Mouse (Mus musculus) monocyte, adult 5-6 weeks (primary cell): ENCODE data around the gene Sphk1. TPM values are rescaled to one million over a fixed set of nuclear protein-coding genes. Genes with fewer than 3 reads are reported as not detected.

ENCODE experiments used
- ATAC-seq: fragments of 153-309, 156-312 bp; replicated peaks from 2 replicates; pipeline ENCODE4 v1.8.0; 2017; ENCODE audit warnings: mild to moderate bottlenecking; ENCODE audit not compliant: low TSS enrichment, insufficient number of reproducible peaks, severe bottlenecking, poor library complexity, low FRiP score
- total RNA-seq: library from RNA; stranded (forward); fragments of 200-1000, 200-491, 200-594 nt; gene quantifications from 3 replicates; pipeline ENCODE4 v1.2.3, GENCODE M21; 2017

Gene Sphk1
- total RNA-seq, 1 experiment from 2014 or later: not detected

DNA sequence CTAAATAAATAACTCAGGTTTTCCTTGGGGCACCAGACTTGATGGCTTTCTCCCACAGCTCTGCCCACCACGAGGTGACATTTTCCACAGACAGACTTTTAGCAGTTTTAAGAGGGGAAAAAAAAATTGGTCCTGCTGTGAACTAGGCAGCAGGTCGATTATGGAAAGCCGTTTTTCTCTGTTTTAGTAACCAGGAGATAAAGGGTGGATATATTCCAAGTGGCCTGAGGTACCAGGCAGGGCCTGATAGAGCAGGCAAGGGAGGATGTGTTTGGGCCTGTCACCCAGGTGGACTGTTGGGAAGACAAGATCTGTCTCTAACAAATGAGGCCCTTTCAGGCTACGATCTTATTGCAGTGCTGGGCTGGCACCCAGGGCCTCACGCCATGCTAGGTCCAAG, 25.2 kb upstream of the Sphk1 start:
- no peak for ATAC-seq

DNA sequence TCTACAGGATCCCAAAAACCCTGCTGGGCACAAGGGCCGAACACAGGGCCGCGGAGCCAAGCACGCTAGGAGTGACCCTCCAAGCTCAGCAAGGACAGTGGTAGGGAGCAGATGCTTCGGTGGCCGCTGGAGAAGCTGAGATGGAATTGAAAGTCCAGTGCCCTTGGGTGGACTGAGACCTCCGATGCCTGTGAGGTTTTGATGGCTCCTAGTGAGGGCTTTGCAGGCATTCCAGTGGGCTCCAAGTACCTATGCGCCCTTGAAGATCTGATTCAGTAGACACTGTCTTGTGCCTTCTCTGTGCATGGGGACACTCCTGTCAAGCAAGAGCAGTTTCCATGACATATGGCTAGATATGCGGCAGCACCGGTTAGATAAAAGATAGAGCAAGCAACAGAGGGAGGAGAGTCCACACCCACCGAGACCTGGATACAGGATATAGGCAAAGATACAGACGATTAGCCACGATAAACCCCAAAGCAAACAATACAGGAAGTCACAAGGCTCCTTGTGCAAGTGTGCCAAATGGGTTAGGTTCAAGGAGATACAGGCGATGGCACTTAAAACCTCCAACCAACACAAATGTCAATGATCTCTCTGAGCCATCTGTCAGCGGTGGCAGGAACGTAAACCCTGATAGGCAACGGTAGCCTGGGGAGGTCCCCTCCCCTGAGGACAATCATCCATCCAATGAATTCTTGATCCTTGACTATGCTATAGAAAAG, 24.4 kb upstream of the Sphk1 start:
- no peak for ATAC-seq

DNA sequence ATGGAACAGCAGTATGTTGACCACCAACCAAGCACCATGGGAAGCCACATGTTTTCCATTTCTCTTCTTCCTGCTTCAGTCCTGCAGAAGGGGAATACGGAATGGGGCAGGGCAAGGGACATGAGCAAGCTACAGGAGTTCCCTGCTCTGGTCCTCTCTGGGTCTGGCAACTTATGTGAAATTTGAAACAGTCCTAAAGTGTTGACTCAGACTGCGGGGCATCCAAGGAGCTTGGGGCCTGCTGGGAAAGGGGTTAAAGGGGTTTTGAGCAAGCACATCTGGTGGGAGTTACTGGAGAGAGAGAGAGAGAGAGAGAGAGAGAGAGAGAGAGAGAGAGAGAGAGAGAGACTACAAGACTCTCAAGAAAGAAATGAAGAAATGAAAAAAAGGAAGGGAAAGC, 22.0 kb upstream of the Sphk1 start:
- no peak for ATAC-seq

DNA sequence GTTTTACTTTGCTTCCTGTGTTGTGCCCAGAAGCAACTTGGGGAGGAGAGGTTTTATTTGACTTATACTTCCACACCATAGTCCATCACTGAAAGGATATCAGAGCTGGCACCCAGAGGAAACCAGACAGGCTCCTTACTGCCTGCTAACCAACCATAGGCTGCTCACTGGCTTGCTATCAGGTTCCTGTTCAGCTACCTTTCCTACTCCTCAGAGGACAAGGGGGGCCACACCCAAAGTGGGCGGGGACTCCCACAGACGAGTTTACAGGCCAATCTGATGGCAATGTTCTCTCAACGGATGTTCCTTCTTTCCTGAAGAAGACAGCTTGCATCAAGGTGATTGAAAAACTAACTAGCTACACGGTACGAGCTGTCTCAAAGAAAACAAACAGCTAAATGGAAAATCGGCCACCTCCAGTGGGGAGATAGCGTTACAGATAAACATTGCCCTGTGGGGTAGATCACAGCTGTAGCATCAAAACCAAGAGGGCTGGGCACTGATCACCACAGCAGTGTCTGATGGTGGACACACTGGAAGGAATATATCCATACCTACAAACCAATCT, 19.3 kb upstream of the Sphk1 start:
- ATAC-seq: no peak

DNA sequence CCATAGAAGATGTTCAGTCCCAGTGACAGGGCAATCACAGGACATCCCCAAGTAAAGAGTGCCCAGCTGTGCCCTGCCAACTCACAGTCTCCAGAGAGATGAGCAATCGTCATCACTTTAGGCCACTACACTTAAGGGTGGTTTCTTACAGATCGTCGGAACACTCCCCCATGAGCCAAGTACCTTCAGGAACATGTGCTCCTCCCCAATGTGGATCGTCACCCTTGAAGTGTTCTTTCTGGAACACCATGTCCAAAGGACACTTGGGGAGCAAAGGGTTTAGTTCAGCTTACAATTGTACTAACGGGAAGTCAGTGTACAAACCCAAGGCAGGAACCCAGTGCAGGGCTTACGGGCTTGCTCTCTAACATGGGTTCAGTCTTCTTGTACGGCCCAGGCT, 18.6 kb upstream of the Sphk1 start:
- ATAC-seq: no peak

DNA sequence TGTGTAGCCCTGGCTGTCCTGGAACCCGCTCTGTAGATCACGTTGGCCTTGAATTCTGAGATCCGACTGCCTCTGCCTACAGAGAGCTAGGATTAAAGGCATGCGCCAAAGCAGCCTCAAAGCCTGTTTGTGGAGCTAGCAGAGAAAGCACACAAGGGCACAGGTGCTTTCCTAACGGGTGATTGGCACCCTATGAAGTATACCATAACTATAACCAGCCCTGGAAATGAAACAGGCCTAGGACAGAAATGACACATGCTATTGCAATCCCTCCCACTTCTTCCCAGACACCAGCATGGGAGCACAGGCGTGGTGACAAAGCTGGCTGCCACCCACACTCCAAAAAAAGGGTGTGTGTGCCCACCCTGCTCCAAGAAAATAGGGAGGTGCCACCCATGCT, 17.7 kb upstream of the Sphk1 start:
- no peak for ATAC-seq

DNA sequence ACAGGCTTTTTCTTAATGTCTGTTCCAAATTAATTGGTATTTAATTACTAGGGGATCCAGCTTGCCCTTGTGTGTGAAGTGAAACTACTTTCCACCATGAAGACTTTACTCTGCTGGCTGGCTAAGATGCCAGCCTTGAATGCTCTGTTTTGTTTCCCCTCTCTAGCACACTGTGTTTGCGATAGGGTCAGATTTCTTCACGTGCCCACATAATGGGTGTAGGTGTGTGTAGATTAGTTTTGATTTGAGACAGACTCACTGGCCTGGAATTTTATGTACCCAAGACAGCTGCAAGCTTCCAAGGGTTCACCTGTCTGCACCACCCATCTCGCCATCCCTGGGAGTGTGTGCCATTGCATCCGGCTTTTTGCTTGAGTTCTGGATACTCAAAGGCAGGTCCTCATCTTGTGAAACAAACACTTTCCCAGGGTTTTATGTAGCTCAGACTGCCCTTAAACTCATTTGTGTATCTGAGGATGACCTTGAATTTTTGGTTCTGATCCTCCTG, 17.1 kb upstream of the Sphk1 start:
- ATAC-seq: no peak

DNA sequence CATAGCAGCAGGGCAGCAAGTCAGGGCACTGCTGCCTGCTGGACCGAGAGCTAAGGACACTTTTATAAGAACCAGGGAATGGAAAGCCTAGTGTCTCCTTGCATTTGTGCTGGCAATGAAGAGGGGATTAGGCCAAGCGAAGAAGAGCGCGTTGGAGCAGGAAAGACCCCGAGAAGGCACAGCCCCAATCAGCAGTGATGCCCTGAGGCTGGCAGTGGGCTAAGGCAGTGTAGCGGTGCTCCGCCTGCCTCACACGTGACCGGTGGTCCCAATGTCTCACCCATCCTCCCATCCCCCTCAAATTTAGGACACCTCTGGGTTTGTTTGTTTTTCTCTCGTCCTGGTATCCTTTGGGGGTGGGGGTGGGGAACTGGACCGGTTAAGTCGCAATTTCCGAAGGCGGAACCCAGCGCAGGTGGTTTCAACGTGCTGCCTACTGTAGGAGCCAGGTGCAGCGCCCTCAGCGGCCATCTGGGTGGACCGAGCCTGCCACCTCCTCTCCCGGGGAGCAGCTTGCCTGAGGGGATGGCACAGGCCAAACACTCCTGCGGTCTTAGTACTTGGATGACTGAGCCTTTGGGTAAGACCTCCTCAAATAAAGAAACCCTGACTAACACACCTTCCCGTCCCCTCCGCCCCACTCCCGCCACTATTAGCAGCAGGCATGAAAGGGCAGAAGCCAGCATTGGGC, 15.2 kb upstream of the Sphk1 start:
- ATAC-seq: no peak

DNA sequence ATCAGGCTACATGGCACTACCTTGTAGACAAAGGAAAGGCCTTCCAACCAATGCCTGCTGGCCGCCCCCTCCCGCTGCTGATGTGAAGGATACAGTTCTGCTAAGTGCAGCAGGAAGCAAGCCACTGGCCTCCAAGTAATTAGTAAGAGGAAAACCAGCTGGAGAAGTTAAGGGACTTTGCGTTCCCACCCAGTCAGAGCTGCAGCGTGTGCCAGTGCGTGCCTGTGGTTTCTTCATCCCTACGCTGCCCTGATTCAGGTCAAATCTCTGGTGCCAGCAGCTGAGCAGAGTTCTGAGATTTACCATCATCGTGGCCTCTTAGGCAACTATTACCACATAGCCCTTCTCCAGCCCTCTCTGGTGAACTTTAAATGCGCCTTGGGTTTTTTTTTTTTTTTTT, 12.2 kb upstream of the Sphk1 start:
- no peak for ATAC-seq

DNA sequence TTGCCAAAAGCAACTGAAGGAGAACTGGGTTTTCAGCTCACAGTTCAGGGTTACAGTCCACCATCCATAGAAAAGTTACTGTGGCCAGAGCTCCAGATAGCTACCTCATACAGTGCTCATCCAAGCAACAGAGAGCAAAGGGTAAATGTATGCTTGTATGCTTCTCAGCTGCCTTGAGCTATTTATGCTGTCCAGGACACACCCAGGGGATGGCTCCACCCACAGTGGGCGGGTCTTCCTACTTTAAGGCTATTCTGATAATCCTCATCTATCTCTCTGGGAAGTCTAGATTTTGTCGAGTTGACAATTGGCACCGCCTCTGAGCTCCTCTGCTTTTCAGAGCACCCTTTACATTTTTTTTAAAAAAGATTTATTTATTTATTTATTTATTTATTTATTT, 9.6 kb upstream of the Sphk1 start:
- no peak for ATAC-seq

DNA sequence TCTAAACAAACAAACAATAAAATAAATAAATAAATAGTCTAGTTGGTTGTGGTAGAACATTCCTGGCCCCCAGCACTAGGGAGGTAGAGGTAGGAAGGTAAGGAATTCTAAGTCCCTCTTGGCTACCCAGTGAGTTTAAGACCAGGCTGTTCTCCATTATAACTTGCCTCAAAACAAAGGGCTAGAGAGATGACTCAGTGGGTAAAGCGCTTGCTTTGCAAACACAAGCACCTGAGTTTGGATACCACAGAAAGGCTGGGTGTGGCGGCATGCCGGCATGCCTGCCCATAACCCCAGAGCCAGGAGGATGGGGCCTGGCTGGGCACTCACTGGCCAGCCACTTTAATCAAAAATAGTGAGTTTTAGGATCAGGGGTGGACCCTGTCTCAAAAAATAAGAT, 8.7 kb upstream of the Sphk1 start:
- no peak for ATAC-seq

DNA sequence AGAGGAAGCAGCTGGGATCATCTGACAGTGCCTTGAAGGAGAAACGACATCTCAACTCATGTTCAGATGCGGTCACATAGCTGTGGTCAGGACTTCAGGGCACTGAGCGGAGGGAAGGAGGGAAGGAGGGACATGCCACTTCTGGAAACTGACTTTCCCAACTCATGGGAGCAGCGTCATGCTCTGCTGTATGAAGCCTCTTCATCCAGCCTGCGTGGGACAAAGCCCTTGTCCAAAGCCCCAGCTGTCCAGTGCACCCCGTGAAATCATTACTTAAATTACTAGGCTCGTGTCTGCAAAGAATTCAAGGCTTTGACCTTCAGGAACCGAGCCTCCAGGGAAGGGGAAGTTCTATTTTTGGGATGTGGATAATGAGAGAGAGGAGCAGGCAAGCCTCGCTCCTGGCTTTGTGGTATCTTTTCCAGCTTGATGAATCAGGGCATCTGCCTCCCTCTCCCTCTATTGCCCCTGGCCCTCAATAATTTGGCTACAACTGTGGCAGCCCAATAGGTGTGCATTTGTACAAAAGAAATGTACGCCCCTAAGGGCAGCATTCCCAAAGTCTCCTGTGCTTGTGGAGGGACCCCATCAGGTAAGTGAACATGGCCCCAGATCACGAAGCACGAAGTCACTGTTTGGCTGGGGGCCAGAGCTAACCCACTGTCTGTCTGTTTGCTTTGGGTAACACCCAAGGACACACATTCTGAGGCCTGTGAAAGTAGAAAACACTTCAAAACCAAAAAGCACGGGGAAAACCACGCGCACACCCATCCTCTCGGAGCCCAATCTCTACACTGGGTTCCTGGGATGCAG, 7.6 kb upstream of the Sphk1 start:
- ATAC-seq: no peak

DNA sequence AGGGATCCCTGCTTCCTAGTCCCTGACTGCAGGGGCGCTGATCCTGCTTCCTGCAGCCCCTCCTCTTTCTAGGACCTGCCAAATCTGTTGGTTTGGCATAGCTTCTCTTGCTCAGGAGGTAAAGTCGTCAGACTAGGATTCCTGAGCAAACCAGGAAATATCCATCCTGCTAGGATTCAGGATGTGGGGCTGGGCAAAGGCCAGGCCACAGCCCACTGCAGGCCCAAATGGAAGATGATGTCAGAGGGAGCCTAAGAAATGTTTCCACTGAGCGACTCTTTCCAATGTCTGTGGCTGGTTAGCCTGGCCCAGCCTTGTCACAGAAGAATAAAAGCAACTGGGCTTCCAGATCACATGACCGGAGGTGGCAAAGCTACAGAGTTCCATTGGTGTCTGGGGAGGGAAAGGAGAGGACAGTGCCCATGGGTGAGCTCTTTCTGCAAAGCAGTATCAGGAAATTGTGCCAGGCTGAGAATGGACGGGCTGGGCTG, 7.0 kb upstream of the Sphk1 start:
- ATAC-seq: no peak

DNA sequence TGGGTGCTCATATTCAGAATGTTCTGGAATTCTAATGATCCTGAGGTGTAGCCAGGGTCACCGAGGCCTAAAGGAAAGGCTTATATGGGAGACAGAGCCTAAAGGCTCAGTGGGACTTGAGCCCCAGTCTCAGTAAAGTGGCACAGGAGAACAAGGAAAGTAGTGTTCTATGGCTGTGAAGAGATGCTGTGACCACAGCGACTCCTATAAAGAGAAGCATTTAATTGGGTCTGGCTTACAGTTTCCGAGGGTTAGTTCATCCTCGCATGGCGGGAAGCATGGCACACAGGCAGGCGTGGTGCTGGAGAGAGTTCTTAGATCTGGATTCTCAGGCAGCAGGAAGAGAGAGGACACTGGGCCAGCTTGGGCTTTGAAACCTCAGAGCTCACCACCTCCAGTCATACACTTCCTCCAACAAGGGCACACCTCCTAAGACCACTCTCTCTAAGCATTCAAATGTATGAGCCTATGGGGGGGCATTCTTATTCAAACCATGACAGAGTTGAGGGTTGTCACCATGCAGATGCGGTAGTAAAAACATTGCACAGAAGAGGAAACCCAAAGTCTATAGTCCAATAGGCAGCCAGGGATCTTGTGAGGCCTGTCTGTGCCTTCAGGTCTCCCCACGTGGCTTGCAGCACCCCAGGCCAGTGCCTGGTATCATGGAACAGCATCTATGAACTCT, 1.9 kb upstream of the Sphk1 start:
- ATAC-seq: no peak

DNA sequence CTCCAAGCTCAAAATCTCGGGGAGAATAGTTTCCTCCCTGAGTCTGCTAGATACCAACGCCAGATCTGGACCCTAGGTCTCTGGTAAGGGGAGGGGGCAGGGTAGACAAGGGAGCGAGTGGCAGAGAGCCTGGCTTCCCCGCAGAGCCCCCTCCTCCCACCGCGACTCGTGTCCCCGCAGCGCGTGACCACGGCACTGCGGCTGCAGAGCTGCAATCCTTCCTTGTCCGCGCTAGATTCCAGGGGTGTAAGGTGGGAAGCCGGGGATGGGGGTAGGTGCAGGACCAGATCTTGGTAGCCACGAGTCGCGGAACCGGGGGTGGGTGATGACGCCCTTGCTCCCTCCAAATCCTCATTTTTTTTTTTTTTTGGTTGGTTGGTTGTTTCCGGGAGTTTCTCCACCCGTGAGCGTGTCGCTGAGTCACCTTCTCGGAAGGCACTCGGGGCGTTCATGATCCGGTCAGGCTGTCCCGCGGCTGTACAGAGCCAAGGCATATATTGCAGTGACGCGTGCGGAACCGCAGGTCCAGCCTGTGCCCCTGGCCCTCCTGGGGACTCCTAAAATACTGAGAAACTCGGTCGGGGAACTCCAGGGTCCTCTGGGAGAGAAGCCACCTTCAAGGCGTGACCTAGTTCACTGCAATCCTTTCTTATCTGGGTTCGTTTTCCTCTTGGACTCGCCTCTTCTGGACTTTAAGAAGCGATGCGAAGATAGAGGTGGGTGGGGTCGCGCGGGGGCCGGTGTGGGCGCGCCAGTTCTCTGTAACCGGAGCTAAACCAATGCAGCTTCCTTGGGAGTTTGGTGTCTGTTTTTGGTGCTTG, 856 bp downstream of the Sphk1 start:
- no peak for ATAC-seq

DNA sequence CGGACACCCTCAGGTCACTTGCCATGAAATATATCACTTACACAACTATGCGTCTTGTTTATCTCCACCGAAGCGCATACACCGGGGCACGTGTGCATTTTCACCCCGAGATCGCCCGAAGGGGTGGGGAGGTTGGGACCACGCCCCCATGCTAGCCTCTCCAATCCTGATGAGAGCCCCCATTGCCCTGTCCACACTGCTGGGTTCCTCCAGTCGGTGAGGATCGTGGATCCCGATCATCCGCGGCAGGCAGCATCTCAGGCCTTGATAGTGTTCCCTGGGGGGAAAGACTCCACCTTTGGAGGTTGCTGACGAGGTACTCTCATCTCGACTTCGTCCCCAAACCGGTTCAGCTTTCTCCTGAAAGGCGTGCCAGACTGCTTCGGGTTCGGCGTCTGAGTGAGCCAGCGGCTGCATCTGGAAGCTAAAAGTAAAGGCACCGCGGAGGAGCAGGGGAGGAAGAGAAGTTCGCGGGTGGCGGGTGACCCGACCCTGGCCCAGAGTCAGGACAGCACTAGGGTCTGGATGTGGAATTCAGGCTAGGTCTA, 1.6 kb downstream of the Sphk1 start:
- ATAC-seq: no peak

DNA sequence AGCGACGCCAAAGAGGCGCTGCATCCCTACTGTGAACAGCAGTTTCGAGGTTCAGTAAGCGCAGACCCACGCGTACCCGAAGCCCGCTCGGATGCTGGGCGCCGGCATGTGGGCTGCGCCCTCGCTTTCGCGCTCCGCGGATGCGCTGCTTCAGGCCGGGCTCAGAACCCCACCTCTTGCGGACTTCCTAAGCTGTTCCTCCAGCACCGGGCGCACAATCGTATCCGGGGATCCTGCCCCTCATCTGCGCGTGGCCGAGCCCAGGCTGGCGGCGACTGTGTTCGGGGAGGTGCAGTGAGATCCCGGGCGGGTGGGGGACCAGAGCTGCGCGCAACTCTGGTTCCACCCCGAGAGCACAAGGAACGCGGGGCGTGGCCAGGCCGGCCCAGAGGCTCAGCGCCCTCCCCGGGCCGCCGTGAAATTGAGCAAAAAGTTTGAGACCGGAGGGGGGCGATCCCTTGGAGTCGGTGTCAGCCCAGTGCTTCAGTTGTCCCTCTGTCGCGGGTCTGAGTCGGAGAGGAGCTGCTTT, 2.1 kb downstream of the Sphk1 start:
- no peak for ATAC-seq
